In genomic region chr6:72438862-72439354, GRCm38 (mm10) we compare ENCODE assay signal across 8 mouse cellular contexts. TPM values are rescaled to one million over a fixed set of nuclear protein-coding genes. Genes with fewer than 3 reads are reported as not detected.
DNase-seq lines count a peak whose midpoint lies in the region; ATAC-seq and TF ChIP-seq lines count a peak whose summit lies in the region.

No protein-coding gene starts in this region.

- H3K4me2 ChIP-seq in hindbrain, postnatal 0 days (ENCODE audit: low read depth, low read length), result peak overlapping the region; percentile 70

- H3K27ac ChIP-seq in hindbrain, postnatal 0 days, result peak overlapping the region; percentile 100

- peak overlapping the region; percentile 100 for H3K4me3 ChIP-seq in hindbrain, postnatal 0 days (ENCODE audit: low read length)

- WGBS in hindbrain, postnatal 0 days, result 2% methylated on average over 50 of the region's 57 CpGs

- peak overlapping the region; percentile 99 for H3K9ac ChIP-seq in hindbrain, postnatal 0 days (replicated peaks; ENCODE audit: low read length)

- H3K27me3 ChIP-seq in hindbrain, postnatal 0 days (ENCODE audit: insufficient read depth, low read length), result no peaks in the 10 kb centered on the region

- no peak for TF ChIP-seq CTCF in hindbrain, postnatal 0 days (IDR thresholded peaks at IDR 0.05; ENCODE audit: low read depth)

- peak; percentile 91 for DNase-seq in R1 (ENCODE audit: low read depth, low spot score)
- peak; percentile 91 to 95 for DNase-seq in cerebellum, postnatal 25 days
- peak; percentile 90 to 93 for DNase-seq in frontal cortex, postnatal 36 days (ENCODE audit: low spot score in 2 of 2)
- DNase-seq in hindbrain, postnatal 0 days (ENCODE audit: low spot score), result peak; percentile 95
- peak; percentile 82 to 93 for DNase-seq in left cerebral cortex, adult 8-10 months (ENCODE audit: low spot score in 2 of 2)
- peak; percentile 91 to 92 for DNase-seq in right cerebral cortex, adult 2 months (ENCODE audit: low spot score in 2 of 2)
- peak; percentile 94 for DNase-seq in urinary bladder, postnatal 14 days (ENCODE audit: low spot score)

- H3K9me3 ChIP-seq in hindbrain, postnatal 0 days (ENCODE audit: low read length), result no peaks in the 10 kb centered on the region

- peaks cover 25% of the 10 kb centered on the region for H3K36me3 ChIP-seq in hindbrain, postnatal 0 days (ENCODE audit: insufficient read depth, low read length)

- H3K4me1 ChIP-seq in hindbrain, postnatal 0 days (ENCODE audit: insufficient read depth, low read length), result peaks cover 16% of the 10 kb centered on the region

- peak; percentile 74 for ATAC-seq in hindbrain, postnatal 0 days
- peak; percentile 71 for ATAC-seq in megakaryocyte, adult 5-6 weeks (ENCODE audit: poor library complexity, severe bottlenecking)

RNA-seq across cellular contexts. Expression of gene Mat2a, which starts 0.5 kb away (rescaled TPM):
- total RNA-seq in hindbrain, postnatal 0 days (2014; rRNA removed), result 70.5 and 105 TPM in 2 replicates
- 254 and 279 TPM in 2 replicates for polyA plus RNA-seq in hindbrain, postnatal 0 days (2015; fragmentation: Nextera tagmentation; extraction: Ambion mirVana)
- total RNA-seq in left cerebral cortex, adult 8-10 months (2022), result 100 to 1,000 TPM; 148 to 178 (median 163) TPM
- total RNA-seq in megakaryocyte, adult 5-6 weeks (2015), result 181 and 183 TPM in 2 replicates
- 95.4 and 105 TPM in 2 replicates for total RNA-seq in megakaryocyte, adult 5-6 weeks (2017)

RNA-seq across cellular contexts. Expression of gene Ggcx, which starts 24.8 kb away (rescaled TPM):
- 14.8 and 23.6 TPM in 2 replicates for total RNA-seq in hindbrain, postnatal 0 days (2014; rRNA removed)
- polyA plus RNA-seq in hindbrain, postnatal 0 days (2015; fragmentation: Nextera tagmentation; extraction: Ambion mirVana), result 10.6 and 14.6 TPM in 2 replicates
- 10 to 100 TPM; 20.3 to 24.7 (median 23.5) TPM for total RNA-seq in left cerebral cortex, adult 8-10 months (2022)
- total RNA-seq in megakaryocyte, adult 5-6 weeks (2015), result 5.6 and 7.8 TPM in 2 replicates
- total RNA-seq in megakaryocyte, adult 5-6 weeks (2017), result 6.0 and 8.3 TPM in 2 replicates

RNA-seq across cellular contexts. Expression of gene Vamp8, which starts 48.4 kb away (rescaled TPM):
- 7.2 and 17.4 TPM in 2 replicates for total RNA-seq in hindbrain, postnatal 0 days (2014; rRNA removed)
- polyA plus RNA-seq in hindbrain, postnatal 0 days (2015; fragmentation: Nextera tagmentation; extraction: Ambion mirVana), result 34.3 and 39.6 TPM in 2 replicates
- 10 to 100 TPM; 16.5 to 23.2 (median 18.5) TPM for total RNA-seq in left cerebral cortex, adult 8-10 months (2022)
- total RNA-seq in megakaryocyte, adult 5-6 weeks (2015), result 219 and 236 TPM in 2 replicates
- 199 and 241 TPM in 2 replicates for total RNA-seq in megakaryocyte, adult 5-6 weeks (2017)

RNA-seq across cellular contexts. Expression of gene Vamp5, which starts 58.6 kb away (rescaled TPM):
- 4.6 and 20.0 TPM in 2 replicates for total RNA-seq in hindbrain, postnatal 0 days (2014; rRNA removed)
- 11.9 and 12.9 TPM in 2 replicates for polyA plus RNA-seq in hindbrain, postnatal 0 days (2015; fragmentation: Nextera tagmentation; extraction: Ambion mirVana)
- 1 to 10 TPM; 4.4 to 8.6 (median 6.9) TPM for total RNA-seq in left cerebral cortex, adult 8-10 months (2022)
- total RNA-seq in megakaryocyte, adult 5-6 weeks (2015), result 15.4 and 20.0 TPM in 2 replicates
- 6.5 and 12.4 TPM in 2 replicates for total RNA-seq in megakaryocyte, adult 5-6 weeks (2017)

Comparison
In these comparisons a context has a peak if more than half of its experiments do, and no peak if none do; other contexts are left out.
1. Peak in every context shown above with its lines: DNase-seq, ATAC-seq, H3K4me3 ChIP-seq and H3K27ac ChIP-seq.
2. RNA of gene Vamp8, which starts 48.4 kb away (total RNA-seq): 199 to 241 TPM in megakaryocyte, adult 5-6 weeks; 16.5 to 23.2 TPM in left cerebral cortex, adult 8-10 months and 7.2 to 17.4 TPM in hindbrain, postnatal 0 days; every median in the first group is over 4 times any median in the second.